Mouse (Mus musculus) limb, embryonic 15.5 days (tissue): ENCODE measurements around the gene Fam198a. TPM values are rescaled to one million over a fixed set of nuclear protein-coding genes. Genes with fewer than 3 reads are reported as not detected.

ENCODE experiments used
- ATAC-seq: fragments of 200-750 bp; cut with Nextera tagmentation; 2 replicates; pipeline ENCODE4 v1.8.0; 2017; ENCODE audit warnings: low read depth, moderate TSS enrichment; ENCODE audit not compliant: insufficient number of reproducible peaks, low FRiP score, low TSS enrichment
- H3K27ac ChIP-seq: fragments of 300-500 bp; sonication (generic); 2 replicates; pipeline ENCODE4 v1.5.1; 2015; ENCODE audit warnings: moderate library complexity, mild to moderate bottlenecking, inconsistent platforms
- H3K27me3 ChIP-seq: fragments of 300-500 bp; sonication (generic); 2 replicates; pipeline ENCODE4 v1.6.1; 2015; ENCODE audit warnings: inconsistent platforms
- H3K36me3 ChIP-seq: fragments of 300-500 bp; sonication (generic); 2 replicates; pipeline ENCODE4 v1.6.1; 2015; ENCODE audit warnings: inconsistent platforms
- H3K4me1 ChIP-seq: fragments of 300-500 bp; sonication (generic); 2 replicates; pipeline ENCODE4 v1.6.1; 2015; ENCODE audit warnings: inconsistent platforms
- H3K4me2 ChIP-seq: fragments of 300-500 bp; sonication (generic); 2 replicates; pipeline ENCODE4 v1.6.1; 2015; ENCODE audit warnings: mild to moderate bottlenecking, inconsistent platforms
- H3K4me3 ChIP-seq: fragments of 300-500 bp; sonication (generic); 2 replicates; pipeline ENCODE4 v1.5.1; 2015; ENCODE audit warnings: mild to moderate bottlenecking, inconsistent platforms
- H3K9ac ChIP-seq: fragments of 300-500 bp; sonication (generic); 2 replicates; pipeline ENCODE4 v1.6.1; 2015; ENCODE audit warnings: inconsistent platforms
- H3K9me3 ChIP-seq: fragments of 300-500 bp; sonication (generic); 2 replicates; pipeline ENCODE4 v1.6.1; 2016; ENCODE audit warnings: inconsistent platforms
- WGBS: fragments of 180-500 bp; shearing (Covaris S2); methylation state at CpG from one replicate; pipeline ENCODE4 v1.1.7; 2015; 5-methylcytosine and 5-hydroxymethylcytosine counted together
- polyA plus RNA-seq: library from polyadenylated mRNA; unstranded; fragments of >200 nt; fragmentation: Nextera tagmentation; extraction: Ambion mirVana; gene quantifications from 2 replicates; pipeline ENCODE4 v1.2.1, GENCODE M21; 2015

The Fam198a gene
- polyA plus RNA-seq, 1 experiment from 2014 or later = 7.6 TPM

DNA sequence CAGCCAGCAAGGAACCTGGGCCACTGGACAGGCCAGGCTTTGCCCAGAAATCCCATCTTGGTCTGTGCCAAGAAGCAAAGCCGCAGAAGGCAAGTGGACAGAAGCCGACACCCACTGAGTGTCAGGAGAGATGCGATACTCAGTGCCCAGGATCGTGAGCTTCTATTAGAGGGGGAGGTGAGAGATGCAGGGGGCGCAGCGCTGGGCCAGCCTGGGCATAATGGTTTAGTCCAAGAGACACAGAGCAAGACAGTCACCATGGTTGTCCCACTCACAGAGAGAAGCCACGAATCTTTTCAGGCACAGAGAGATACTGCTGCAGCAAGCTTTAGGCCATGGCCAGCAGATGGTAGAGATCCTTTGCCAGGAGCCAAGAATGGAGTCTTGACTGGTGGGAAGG, 14.2 kb downstream of the Fam198a start:
- no peak for ATAC-seq
- Histone ChIP-seq H3K9ac (no peak overlapping the region), H3K4me1 (peaks cover 14% of the 10 kb centered on the region), H3K27me3 (no peaks in the 10 kb centered on the region), H3K9me3 (no peaks in the 10 kb centered on the region), H3K27ac (no peak overlapping the region), H3K4me2 (no peak overlapping the region), H3K36me3 (0 out of 2 replicates have a peak, but pooled peaks cover 3% of the 10 kb centered on the region), H3K4me3 (no peak overlapping the region)
- WGBS = 87% methylated on average over 7 of the region's 7 CpGs

DNA sequence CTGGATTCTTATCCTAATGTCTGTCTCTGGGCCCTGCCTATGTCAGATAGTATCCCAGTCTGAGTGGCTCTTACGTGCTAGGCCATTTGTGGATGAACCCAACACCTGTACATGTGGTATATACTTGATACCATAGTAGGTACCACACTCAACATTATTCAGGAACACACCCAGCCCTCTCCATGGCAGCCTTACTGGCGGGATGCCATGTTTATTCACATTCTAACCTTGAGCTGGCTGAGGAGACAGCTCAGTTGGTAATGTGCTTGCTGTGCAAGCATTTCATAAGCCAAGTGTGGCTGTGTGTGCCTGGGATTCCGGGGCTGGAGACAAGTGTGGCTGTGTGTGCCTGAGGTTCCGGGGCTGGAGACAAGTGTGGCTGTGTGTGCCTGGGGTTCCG, 17.5 kb downstream of the Fam198a start:
- H3K9ac ChIP-seq = no peak overlapping the region
- no peaks in the 10 kb centered on the region for H3K27me3 ChIP-seq
- H3K4me3 ChIP-seq = no peak overlapping the region
- H3K9me3 ChIP-seq = no peaks in the 10 kb centered on the region
- 75% methylated on average over 5 of the region's 5 CpGs for WGBS
- ATAC-seq = no peak
- 0 out of 2 replicates have a peak, but pooled peaks cover 3% of the 10 kb centered on the region for H3K36me3 ChIP-seq
- peaks cover 29% of the 10 kb centered on the region for H3K4me1 ChIP-seq
- no peak overlapping the region for H3K4me2 ChIP-seq
- peak overlapping the region; percentile 47; the same call in 1 of the 2 replicates for H3K27ac ChIP-seq

DNA sequence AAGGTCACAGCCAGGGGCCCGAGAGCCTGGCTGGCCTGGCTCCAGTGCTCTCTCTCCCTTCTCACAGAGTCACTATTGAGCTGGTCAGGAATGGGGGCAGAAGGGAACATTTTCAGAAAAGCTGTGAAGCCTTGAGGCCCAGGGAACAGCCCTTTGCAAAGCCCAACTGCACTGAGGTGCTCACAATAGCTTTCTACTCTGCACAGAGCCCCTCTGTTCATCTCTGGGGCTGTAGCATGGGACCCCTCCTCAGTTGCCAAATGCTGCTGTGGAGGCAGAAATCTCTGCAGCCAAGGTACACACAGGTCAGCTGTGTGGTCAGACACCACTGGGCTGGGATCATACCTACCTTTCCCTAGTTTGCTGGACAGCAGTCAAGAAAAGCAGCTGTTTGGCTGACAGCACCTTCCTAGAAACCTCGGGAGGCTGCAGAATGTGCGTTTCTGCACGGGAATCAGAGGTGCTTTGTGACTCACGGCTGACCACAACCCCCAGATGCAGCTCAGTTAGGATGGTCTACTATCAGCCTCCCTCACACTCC, 19.1 kb downstream of the Fam198a start:
- WGBS = 21% methylated on average over 5 of the region's 5 CpGs
- no peak overlapping the region for H3K4me3 ChIP-seq
- H3K27ac ChIP-seq = peak overlapping the region; percentile 84
- H3K9me3 ChIP-seq = no peaks in the 10 kb centered on the region
- H3K4me1 ChIP-seq = peaks cover 43% of the 10 kb centered on the region
- H3K9ac ChIP-seq = no peak overlapping the region
- no peaks in the 10 kb centered on the region for H3K36me3 ChIP-seq
- peak; percentile 50 for ATAC-seq
- H3K4me2 ChIP-seq = no peak overlapping the region
- no peaks in the 10 kb centered on the region for H3K27me3 ChIP-seq

DNA sequence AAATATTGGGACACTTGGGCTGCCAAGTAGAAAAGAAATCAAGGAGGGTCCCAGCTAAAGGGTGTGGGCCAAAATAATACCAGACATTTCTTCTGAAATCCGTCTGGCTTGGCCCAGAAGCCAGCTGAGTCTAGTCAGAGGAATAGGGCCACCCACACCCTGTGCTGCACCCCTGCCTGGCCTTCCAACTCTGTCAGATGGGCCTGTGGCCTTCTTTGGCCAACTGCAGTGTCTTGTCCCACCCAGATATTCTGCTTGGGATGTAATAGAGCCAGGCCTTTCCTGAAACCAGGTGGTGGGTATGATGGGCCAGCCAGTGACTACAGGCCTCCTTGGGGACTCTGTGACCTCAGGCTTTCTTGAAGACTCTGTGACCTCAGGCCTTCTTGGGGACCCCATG, 22.4 kb downstream of the Fam198a start:
- H3K36me3 ChIP-seq = 0 out of 2 replicates have a peak, but pooled peaks cover under 1% of the 10 kb centered on the region
- H3K4me2 ChIP-seq = no peak overlapping the region
- H3K9ac ChIP-seq = no peak overlapping the region
- H3K27ac ChIP-seq = peak overlapping the region; percentile 79
- ATAC-seq = no peak
- WGBS = 45% methylated on average over 1 of the region's 1 CpGs
- H3K27me3 ChIP-seq = no peaks in the 10 kb centered on the region
- no peaks in the 10 kb centered on the region for H3K9me3 ChIP-seq
- peaks cover 42% of the 10 kb centered on the region for H3K4me1 ChIP-seq
- H3K4me3 ChIP-seq = no peak overlapping the region

DNA sequence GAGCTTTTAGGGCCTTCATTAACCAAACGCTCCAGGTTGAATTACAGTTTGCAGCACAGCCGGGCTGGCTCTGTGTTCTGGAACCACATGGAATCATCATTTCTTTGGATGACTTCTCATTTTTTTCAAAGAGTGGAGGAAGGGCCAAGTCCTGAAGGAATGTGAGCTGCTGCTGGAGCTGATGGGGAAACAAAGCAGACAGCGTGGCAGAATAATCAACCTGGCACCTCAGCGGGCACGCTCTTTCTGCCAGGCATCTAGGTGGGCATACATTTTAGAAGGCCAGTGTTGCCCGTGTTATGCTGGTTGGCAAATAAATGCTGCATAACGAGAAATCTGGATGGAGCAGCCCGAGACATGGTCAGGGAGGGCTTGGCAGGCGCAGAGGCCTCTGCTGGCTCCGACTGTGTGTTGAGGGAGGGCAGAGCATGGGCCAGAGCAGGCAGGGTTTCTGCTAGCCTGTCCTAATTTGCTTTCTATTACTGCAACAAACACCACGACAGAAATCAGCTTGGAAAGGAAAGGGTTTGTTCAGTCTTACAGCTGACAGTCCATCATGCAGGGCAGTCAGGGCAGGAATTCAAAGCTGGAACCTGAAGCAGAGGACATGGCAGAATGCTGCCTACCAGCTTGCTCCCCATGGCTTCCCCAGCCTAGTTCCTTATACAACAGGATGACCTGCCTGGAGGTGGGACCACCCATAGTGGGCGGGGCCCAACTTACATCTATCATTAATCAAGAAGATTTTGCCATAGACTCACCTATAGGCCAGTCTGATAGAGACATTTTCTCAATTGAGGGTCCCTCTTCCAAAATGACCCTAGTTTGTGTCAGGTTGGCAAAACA, 23.6 kb downstream of the Fam198a start:
- Histone ChIP-seq H3K9ac (no peak overlapping the region), H3K4me3 (no peak overlapping the region), H3K27me3 (no peaks in the 10 kb centered on the region), H3K9me3 (no peaks in the 10 kb centered on the region), H3K27ac (peak overlapping the region; percentile 79), H3K4me2 (no peak overlapping the region), H3K4me1 (peaks cover 42% of the 10 kb centered on the region), H3K36me3 (0 out of 2 replicates have a peak, but pooled peaks cover 3% of the 10 kb centered on the region)
- 59% methylated on average over 12 of the region's 12 CpGs for WGBS
- no peak for ATAC-seq

DNA sequence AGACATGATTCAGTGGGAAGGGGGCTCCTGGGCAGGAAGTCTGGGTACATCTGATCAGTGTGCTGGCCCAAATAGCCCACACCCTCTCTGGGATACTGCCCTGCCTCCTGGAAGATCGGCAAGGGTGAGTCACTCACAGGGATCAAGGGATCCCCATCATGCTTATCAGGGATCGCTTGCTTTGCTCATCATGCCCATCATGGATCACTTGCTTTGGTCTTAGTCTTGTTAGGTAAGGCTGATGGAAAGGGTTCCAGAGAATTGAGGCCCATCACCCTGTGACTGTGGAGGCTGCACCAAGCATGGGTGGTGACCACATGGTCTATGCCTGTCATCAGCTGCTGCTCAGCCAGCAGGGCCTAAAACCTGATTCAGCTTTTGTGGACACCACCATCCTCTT, 24.5 kb downstream of the Fam198a start:
- Histone ChIP-seq H3K27ac (peak overlapping the region; percentile 79; the same call in 1 of the 2 replicates), H3K4me3 (no peak overlapping the region), H3K36me3 (0 out of 2 replicates have a peak, but pooled peaks cover 3% of the 10 kb centered on the region), H3K4me2 (no peak overlapping the region), H3K27me3 (no peaks in the 10 kb centered on the region), H3K9me3 (no peaks in the 10 kb centered on the region), H3K9ac (no peak overlapping the region), H3K4me1 (peaks cover 34% of the 10 kb centered on the region)
- 65% methylated on average over 2 of the region's 2 CpGs for WGBS
- no peak for ATAC-seq

DNA sequence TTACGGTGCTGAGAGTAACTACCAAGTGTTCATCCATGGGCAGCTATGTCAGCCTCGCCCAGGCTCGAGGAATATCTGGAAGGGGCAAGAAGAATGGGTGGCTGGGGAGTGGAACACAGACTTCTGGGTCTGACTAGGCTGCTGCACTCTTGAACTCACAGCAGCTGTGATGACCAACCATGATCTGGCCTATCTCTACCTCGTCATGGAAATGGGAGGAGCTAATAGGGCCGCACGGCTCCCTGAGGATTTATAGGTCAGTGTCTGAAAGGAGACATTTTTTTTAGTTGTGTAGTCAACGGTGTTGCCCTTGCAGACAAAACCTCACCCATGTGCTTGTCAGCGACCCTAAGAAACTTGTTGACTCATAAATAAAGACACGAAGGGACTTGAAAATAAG, 30.3 kb downstream of the Fam198a start:
- Histone ChIP-seq H3K9ac (no peak overlapping the region), H3K4me1 (peaks cover 34% of the 10 kb centered on the region), H3K36me3 (0 out of 2 replicates have a peak, but pooled peaks cover 8% of the 10 kb centered on the region), H3K4me3 (no peak overlapping the region), H3K9me3 (no peaks in the 10 kb centered on the region), H3K27ac (no peak overlapping the region), H3K27me3 (no peaks in the 10 kb centered on the region), H3K4me2 (no peak overlapping the region)
- ATAC-seq = no peak
- 66% methylated on average over 9 of the region's 9 CpGs for WGBS

DNA sequence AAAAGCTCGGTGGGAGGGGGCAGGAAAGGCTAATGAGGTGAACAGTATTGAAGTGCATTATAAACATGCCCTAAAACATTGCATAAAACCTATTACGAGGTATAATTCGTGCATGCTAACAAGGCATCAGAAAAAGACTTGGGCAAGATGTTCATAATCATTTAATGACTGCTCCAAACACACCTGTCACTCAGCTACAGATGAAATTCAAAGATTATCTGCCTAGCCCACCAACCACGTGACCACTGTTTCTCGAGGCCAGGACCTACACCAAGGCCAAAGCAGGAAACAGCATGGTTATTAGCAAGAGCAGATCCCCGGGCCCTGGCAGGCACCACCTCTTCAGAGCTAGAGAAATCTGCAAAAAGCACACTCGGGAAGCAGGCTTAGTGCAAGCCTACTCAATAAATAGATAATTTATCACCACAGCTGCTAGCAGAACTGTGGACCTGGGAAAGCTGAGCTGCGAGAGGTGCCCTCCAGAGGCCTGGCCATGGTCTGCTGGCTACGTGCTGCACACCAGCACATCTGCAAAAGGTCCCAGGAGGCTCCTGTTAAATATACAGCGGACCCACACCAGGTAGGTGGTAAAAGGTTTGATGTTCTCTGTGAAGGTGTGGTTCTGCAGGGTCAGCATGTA, 30.8 kb downstream of the Fam198a start:
- H3K9me3 ChIP-seq = no peaks in the 10 kb centered on the region
- 0 out of 2 replicates have a peak overlapping the region, but pooled peaks have one; percentile 2 for H3K27ac ChIP-seq
- H3K9ac ChIP-seq = no peak overlapping the region
- H3K4me1 ChIP-seq = peaks cover 34% of the 10 kb centered on the region
- no peak for ATAC-seq
- 46% methylated on average over 10 of the region's 10 CpGs for WGBS
- H3K4me2 ChIP-seq = no peak overlapping the region
- no peak overlapping the region for H3K4me3 ChIP-seq
- no peaks in the 10 kb centered on the region for H3K27me3 ChIP-seq
- H3K36me3 ChIP-seq = 0 out of 2 replicates have a peak, but pooled peaks cover 8% of the 10 kb centered on the region

DNA sequence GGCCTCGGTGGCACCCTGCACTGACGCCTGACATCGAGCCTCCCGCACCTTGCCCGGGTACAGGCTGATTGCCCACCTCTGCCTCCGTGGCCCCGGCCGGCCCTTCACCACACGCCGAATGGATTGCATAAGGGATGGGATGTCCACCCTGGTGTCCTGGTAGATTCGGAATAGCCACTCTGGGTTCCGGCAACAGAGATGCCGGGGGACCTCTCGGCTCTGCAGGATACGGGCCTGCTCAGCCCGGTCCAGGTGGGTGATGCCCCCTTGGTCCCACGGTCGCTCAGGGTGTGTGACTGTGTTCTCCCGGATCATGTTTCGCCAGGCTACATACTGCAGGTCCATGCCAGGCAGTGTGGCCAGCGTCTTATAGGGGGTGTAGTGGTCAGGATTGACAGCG, 31.4 kb downstream of the Fam198a start:
- Histone ChIP-seq H3K9me3 (no peaks in the 10 kb centered on the region), H3K9ac (no peak overlapping the region), H3K4me3 (no peak overlapping the region), H3K27me3 (no peaks in the 10 kb centered on the region), H3K36me3 (0 out of 2 replicates have a peak, but pooled peaks cover 8% of the 10 kb centered on the region), H3K4me2 (no peak overlapping the region), H3K27ac (no peak overlapping the region), H3K4me1 (peaks cover 34% of the 10 kb centered on the region)
- WGBS = 95% methylated on average over 22 of the region's 22 CpGs
- no peak for ATAC-seq

DNA sequence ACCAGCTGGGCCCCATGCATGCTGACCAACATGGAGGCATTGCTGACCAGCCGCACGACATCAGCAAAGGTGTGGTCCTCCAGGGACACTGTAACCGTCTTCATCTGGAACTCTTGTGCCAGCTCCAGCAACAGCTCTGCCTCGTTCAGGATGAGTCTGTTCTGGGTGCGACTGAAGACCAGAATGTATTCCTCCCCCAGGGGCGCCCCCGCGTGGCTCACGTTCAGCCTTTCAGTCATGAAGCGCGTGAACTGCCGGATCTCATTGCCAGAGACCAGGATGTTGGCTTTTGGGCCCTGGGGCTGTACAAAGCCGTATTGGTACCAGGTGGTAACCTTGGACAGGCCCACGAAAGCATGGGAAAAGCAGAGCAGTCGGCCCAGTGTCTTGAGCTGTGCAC, 31.9 kb downstream of the Fam198a start:
- H3K4me3 ChIP-seq = no peak overlapping the region
- H3K9me3 ChIP-seq = no peaks in the 10 kb centered on the region
- no peaks in the 10 kb centered on the region for H3K27me3 ChIP-seq
- peaks cover 34% of the 10 kb centered on the region for H3K4me1 ChIP-seq
- no peak overlapping the region for H3K27ac ChIP-seq
- H3K4me2 ChIP-seq = no peak overlapping the region
- 87% methylated on average over 15 of the region's 15 CpGs for WGBS
- no peak overlapping the region for H3K9ac ChIP-seq
- H3K36me3 ChIP-seq = 0 out of 2 replicates have a peak, but pooled peaks cover 8% of the 10 kb centered on the region
- ATAC-seq = no peak

DNA sequence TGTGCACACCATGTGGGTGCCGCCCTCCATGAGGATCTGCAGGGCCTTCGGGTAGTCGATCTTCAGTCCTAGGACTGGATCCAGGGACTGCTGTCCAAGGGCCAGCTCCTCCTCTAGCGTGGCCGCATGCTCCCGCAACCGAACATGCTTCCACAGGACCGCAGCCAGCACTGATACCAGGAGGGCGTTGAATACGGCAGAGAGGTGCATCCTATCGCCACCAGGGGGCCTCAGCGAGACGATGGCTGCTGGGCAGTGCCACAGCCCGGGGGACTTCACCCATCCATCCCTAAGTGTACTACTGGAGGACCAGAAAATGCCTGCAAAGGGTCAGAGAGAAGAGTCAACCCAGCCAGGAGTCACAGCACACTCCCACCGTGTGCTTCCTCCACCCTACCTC, 32.7 kb downstream of the Fam198a start:
- no peak for ATAC-seq
- Histone ChIP-seq H3K9ac (no peak overlapping the region), H3K36me3 (0 out of 2 replicates have a peak, but pooled peaks cover 5% of the 10 kb centered on the region), H3K4me1 (peaks cover 31% of the 10 kb centered on the region), H3K4me3 (no peak overlapping the region), H3K27ac (no peak overlapping the region; the same call in 1 of the 2 replicates), H3K27me3 (no peaks in the 10 kb centered on the region), H3K4me2 (no peak overlapping the region), H3K9me3 (no peaks in the 10 kb centered on the region)
- 48% methylated on average over 15 of the region's 15 CpGs for WGBS
